Mouse (Mus musculus) MEL (cell line): ENCODE data around the gene Col12a1. TPM values are rescaled to one million over a fixed set of nuclear protein-coding genes. Genes with fewer than 3 reads are reported as not detected.

ENCODE experiments used
- DNase-seq: peaks from one replicate; pipeline ENCODE4 v3.0.0; 2011; ENCODE audit warnings: low read depth, low spot score
- H3K27ac ChIP-seq: 2 replicates; pipeline ENCODE4 v1.5.1; 2012; ENCODE audit warnings: low read depth, mild to moderate bottlenecking, control low read depth, low read length, moderate library complexity; ENCODE audit not compliant: control insufficient read depth
- H3K27me3 ChIP-seq, 2 experiments: fragments of 150-350 bp in 1 of 2; sonication (generic) in 1 of 2; 2 replicates each; pipeline ENCODE4 v1.6.1; 2012; ENCODE audit warnings: low read length in 2 of 2, mild to moderate bottlenecking in 2 of 2, improper control_type of control experiment in 1 of 2, moderate library complexity in 1 of 2; ENCODE audit not compliant: insufficient read depth in 2 of 2, control insufficient read depth in 1 of 2
- H3K36me3 ChIP-seq, 2 experiments: 2 replicates each; pipeline ENCODE4 v1.6.1; 2012 to 2014; ENCODE audit warnings: low read length in 2 of 2, improper control_type of control experiment in 1 of 2, inconsistent platforms in 1 of 2, mild to moderate bottlenecking in 1 of 2; ENCODE audit not compliant: insufficient read depth in 2 of 2, control insufficient read depth in 1 of 2
- H3K4me1 ChIP-seq, 2 experiments: fragments of 150-350 bp in 1 of 2; sonication (generic) in 1 of 2; 2 replicates each; pipeline ENCODE4 v1.6.1; 2012; ENCODE audit warnings: low read length in 2 of 2, improper control_type of control experiment in 1 of 2, mild to moderate bottlenecking in 1 of 2; ENCODE audit not compliant: insufficient read depth in 2 of 2, control insufficient read depth in 1 of 2
- H3K4me3 ChIP-seq, 2 experiments: fragments of 150-350 bp in 1 of 2; sonication (generic) in 1 of 2; 2 replicates each; pipeline ENCODE4 v1.5.1; 2012; ENCODE audit warnings: low read depth in 2 of 2, low read length in 2 of 2, mild to moderate bottlenecking in 2 of 2, moderate library complexity in 2 of 2, control low read depth in 1 of 2, improper control_type of control experiment in 1 of 2; ENCODE audit not compliant: control insufficient read depth in 1 of 2, insufficient read depth in 1 of 2
- H3K79me2 ChIP-seq: 2 replicates; pipeline ENCODE4 v1.6.1; 2012; ENCODE audit warnings: mild to moderate bottlenecking, low read length, moderate library complexity; ENCODE audit not compliant: control insufficient read depth, poor library complexity, insufficient read depth
- H3K9ac ChIP-seq: 2 replicates; pipeline ENCODE4 v1.6.1; 2012; ENCODE audit warnings: low read depth, mild to moderate bottlenecking, control low read depth, low read length, moderate library complexity; ENCODE audit not compliant: control insufficient read depth, poor library complexity, severe bottlenecking
- H3K9me3 ChIP-seq: fragments of 150-350 bp; sonication (generic); replicated peaks from 2 replicates; pipeline ENCODE4 v1.6.1; 2012; ENCODE audit warnings: mild to moderate bottlenecking, low read length, improper control_type of control experiment, moderate library complexity; ENCODE audit not compliant: insufficient read depth
- CHD2 ChIP-seq: IDR thresholded peaks from 2 replicates; pipeline ENCODE4 v1.6.1; 2011; ENCODE audit warnings: low read length, improper control_type of control experiment
- ELF1 ChIP-seq: IDR thresholded peaks from 2 replicates; pipeline ENCODE4 v1.6.1; 2014; ENCODE audit warnings: low read depth, mild to moderate bottlenecking, inconsistent platforms, low read length, improper control_type of control experiment, moderate library complexity
- ETS1 ChIP-seq: IDR thresholded peaks from 2 replicates; pipeline ENCODE4 v1.6.1; 2012; ENCODE audit warnings: low read depth, mild to moderate bottlenecking, inconsistent platforms, low read length, improper control_type of control experiment, moderate library complexity
- GABPA ChIP-seq: IDR thresholded peaks from 2 replicates; pipeline ENCODE4 v1.6.1; 2012; ENCODE audit warnings: low read depth, mild to moderate bottlenecking, inconsistent platforms, low read length, improper control_type of control experiment, moderate library complexity
- GATA1 ChIP-seq: IDR thresholded peaks from 2 replicates; pipeline ENCODE4 v1.6.1; 2011; ENCODE audit warnings: low read depth, low read length, improper control_type of control experiment
- MYB ChIP-seq: IDR thresholded peaks from 2 replicates; pipeline ENCODE4 v1.6.1; 2011; ENCODE audit warnings: mild to moderate bottlenecking, low read depth, low read length, improper control_type of control experiment
- MYC ChIP-seq: IDR thresholded peaks from 2 replicates; pipeline ENCODE4 v1.6.1; 2011; ENCODE audit warnings: low read depth, mild to moderate bottlenecking, low read length, improper control_type of control experiment, moderate library complexity
- NRF1 ChIP-seq: IDR thresholded peaks from 2 replicates; pipeline ENCODE4 v1.6.1; 2014; ENCODE audit warnings: low read depth, mild to moderate bottlenecking, inconsistent platforms, low read length, improper control_type of control experiment, moderate library complexity; ENCODE audit not compliant: poor library complexity, insufficient read depth, severe bottlenecking
- RCOR1 ChIP-seq: IDR thresholded peaks from 2 replicates; pipeline ENCODE4 v1.6.1; 2012; ENCODE audit warnings: low read depth, mild to moderate bottlenecking, inconsistent platforms, low read length, improper control_type of control experiment
- SIN3A ChIP-seq: IDR thresholded peaks from 2 replicates; pipeline ENCODE4 v1.6.1; 2012; ENCODE audit warnings: low read length, improper control_type of control experiment, inconsistent platforms
- SMC3 ChIP-seq: IDR thresholded peaks from 2 replicates; pipeline ENCODE4 v1.6.1; 2011; ENCODE audit warnings: low read depth, low read length, improper control_type of control experiment
- USF1 ChIP-seq: IDR thresholded peaks from 2 replicates; pipeline ENCODE4 v1.6.1; 2014; ENCODE audit warnings: low read depth, mild to moderate bottlenecking, inconsistent platforms, low read length, improper control_type of control experiment, moderate library complexity
- USF2 ChIP-seq, 2 experiments: IDR thresholded peaks; 2 replicates each; pipeline ENCODE4 v1.6.1; 2011 to 2012; ENCODE audit warnings: improper control_type of control experiment in 2 of 2, low read length in 2 of 2, borderline replicate concordance in 1 of 2, inconsistent platforms in 1 of 2, low read depth in 1 of 2, mild to moderate bottlenecking in 1 of 2; ENCODE audit not compliant: insufficient read depth in 1 of 2
- ZKSCAN1 ChIP-seq: IDR thresholded peaks from 2 replicates; pipeline ENCODE4 v1.6.1; 2012; ENCODE audit warnings: low read depth, mild to moderate bottlenecking, inconsistent platforms, low read length, improper control_type of control experiment, moderate library complexity
- ZMIZ1 ChIP-seq: IDR thresholded peaks from 2 replicates; pipeline ENCODE4 v1.6.1; 2012; ENCODE audit warnings: low read depth, mild to moderate bottlenecking, inconsistent platforms, low read length, improper control_type of control experiment, moderate library complexity
- ZNF384 ChIP-seq: IDR thresholded peaks from 2 replicates; pipeline ENCODE4 v1.6.1; 2012; ENCODE audit warnings: low read depth, mild to moderate bottlenecking, inconsistent platforms, low read length, improper control_type of control experiment
- polyA plus RNA-seq, 2 experiments: library from polyadenylated mRNA; stranded (reverse) in 1 of 2; unstranded in 1 of 2; fragments of >175 nt in 1 of 2; fragments of >200 nt in 1 of 2; gene quantifications; 2 replicates each; pipeline versions ENCODE4 v1.2.1 to v1.2.4; 2012; ENCODE audit warnings: low replicate concordance in 2 of 2, low read depth in 1 of 2; ENCODE audit not compliant: insufficient read length in 2 of 2, insufficient read depth in 1 of 2, missing spikeins in 1 of 2
- total RNA-seq: library from RNA; depleted of rRNA; stranded (reverse); fragments of 300-350 nt; gene quantifications from 2 replicates; pipeline ENCODE4 v1.2.3, GENCODE M21; 2012

Gene Col12a1
- total and polyA plus RNA-seq, 3 experiments: 0.13 TPM; not detected in 2

GRCm38 (mm10) chr9:79604546-79604945, 114.1 kb downstream of the Col12a1 start:
- TF ChIP-seq ETS1 (no peak), CHD2 (no peak), USF2 (IDR thresholded peaks at IDR 0.05; ENCODE audit: borderline replicate concordance in 1 of 2, insufficient read depth in 1 of 2, low read depth in 1 of 2, low read length in 2 of 2) (no peak), GABPA (no peak), ZMIZ1 (no peak), RCOR1 (no peak)
- no peak for DNase-seq
- no peak overlapping the region for H3K9ac ChIP-seq
- H3K36me3 ChIP-seq: no peaks in the 10 kb centered on the region
- no peaks in the 10 kb centered on the region for H3K9me3 ChIP-seq
- H3K27me3 ChIP-seq: no peaks in the 10 kb centered on the region
- H3K79me2 ChIP-seq: no peaks in the 10 kb centered on the region
- no peak overlapping the region for H3K27ac ChIP-seq
- no peaks in the 10 kb centered on the region for H3K4me1 ChIP-seq
- no peak overlapping the region for H3K4me3 ChIP-seq

DNA sequence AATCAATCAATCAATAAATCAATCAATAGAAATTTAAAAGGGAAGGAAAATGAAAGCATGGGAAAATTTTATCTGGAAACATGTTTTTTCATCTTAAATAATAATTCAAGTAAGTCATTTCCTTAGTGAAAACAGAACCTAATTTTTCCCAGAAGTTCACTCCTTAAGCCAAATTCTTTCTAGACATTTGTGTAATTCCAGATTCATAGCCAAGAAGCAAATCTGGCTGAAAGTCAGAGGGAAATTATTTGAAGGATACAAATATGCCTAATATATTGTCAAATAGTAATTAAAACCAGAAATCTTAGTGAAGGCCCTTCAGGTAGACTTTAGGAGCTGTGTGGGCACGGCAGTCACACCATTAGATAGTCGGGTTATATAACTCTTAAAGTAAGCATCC, 115.2 kb downstream of the Col12a1 start:
- TF ChIP-seq ZKSCAN1: no peak
- TF ChIP-seq USF2 (IDR thresholded peaks at IDR 0.05; ENCODE audit: borderline replicate concordance in 1 of 2, insufficient read depth in 1 of 2, low read depth in 1 of 2, low read length in 2 of 2): no peak
- TF ChIP-seq MYB: no peak
- TF ChIP-seq USF1: no peak
- no peak for TF ChIP-seq SMC3
- Histone ChIP-seq H3K4me3 (no peak overlapping the region), H3K79me2 (no peaks in the 10 kb centered on the region), H3K4me1 (no peaks in the 10 kb centered on the region), H3K9me3 (no peaks in the 10 kb centered on the region), H3K36me3 (no peaks in the 10 kb centered on the region), H3K9ac (no peak overlapping the region), H3K27me3 (no peaks in the 10 kb centered on the region), H3K27ac (no peak overlapping the region)
- no peak for DNase-seq

DNA sequence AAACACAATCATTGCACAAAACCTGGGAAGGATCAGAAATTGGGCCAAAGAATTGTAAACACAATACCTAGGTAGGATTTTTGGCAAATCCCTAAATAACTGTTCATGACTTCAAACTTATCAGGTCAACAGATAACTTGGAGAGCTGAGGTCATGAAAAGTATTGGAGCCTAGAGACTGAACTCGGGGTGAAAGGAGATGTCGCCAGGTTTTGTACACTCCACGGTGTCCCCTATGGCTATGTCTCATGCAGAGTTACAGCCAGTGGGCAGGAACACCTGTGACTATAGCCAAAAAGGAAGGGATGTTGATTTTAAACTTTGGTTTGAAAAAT, 118.4 kb downstream of the Col12a1 start:
- H3K4me3 ChIP-seq: no peak overlapping the region
- H3K9ac ChIP-seq: no peak overlapping the region
- no peaks in the 10 kb centered on the region for H3K9me3 ChIP-seq
- H3K79me2 ChIP-seq: no peaks in the 10 kb centered on the region
- H3K36me3 ChIP-seq: no peaks in the 10 kb centered on the region
- no peak for DNase-seq
- H3K27me3 ChIP-seq: no peaks in the 10 kb centered on the region
- H3K4me1 ChIP-seq: no peaks in the 10 kb centered on the region
- no peak for TF ChIP-seq GATA1
- TF ChIP-seq MYC: no peak
- no peak for TF ChIP-seq ZMIZ1
- TF ChIP-seq ELF1: no peak
- TF ChIP-seq NRF1: no peak
- TF ChIP-seq SIN3A: no peak
- no peak for TF ChIP-seq ZNF384
- no peak overlapping the region for H3K27ac ChIP-seq
